Mouse (Mus musculus) layer of hippocampus, adult 9-11 months (tissue): Measurements from ENCODE around the gene Serhl.
"Not testable (repeated sequence)": the region's sequence is repeated elsewhere in the genome, so short reads cannot be mapped to it uniquely, and the experiment has no call there.

Source experiments
- DNase-seq: peaks from one replicate; pipeline ENCODE4 v3.0.0; 2022

Gene Serhl

GRCm38 (mm10) chr15:83085901-83086300 is 3.4 kb upstream of the Serhl start:
- DNase-seq, result peak; percentile 15

DNA sequence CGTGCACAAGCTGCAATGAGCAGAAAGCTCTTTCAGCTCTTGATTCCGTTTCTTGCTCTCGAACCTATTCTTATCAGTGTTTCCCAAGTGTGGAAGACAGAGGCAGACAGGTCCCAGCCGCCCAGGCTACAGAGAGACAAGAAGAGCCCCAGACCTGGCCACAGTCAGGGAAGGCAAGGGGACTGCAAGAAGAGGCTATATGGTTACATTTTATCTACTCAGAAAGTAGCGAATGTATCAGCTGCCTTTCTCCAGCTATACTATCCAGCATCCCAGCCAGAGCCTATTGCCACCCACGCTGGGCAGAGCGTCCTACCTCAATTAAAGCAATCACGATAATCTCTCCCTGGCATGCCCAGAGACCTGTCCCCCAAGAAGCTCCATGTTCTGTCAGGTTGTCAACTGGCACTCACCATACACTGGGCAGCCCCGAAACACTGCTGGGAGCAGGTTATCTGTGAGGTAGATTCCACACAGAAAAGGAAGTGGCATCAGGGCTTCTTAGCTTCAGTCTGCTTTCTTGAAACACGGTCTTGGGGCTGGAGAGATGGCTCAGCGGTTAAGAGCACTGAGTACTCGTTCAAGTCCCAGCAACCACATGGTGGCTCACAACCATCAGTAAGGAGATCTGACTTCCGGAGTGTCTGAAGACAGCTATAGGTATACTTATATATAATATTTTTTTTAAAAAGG is 2.5 kb upstream of the Serhl start:
- DNase-seq, result no peak

GRCm38 (mm10) chr15:83088495-83089428 is 544 bp upstream of the Serhl start:
- DNase-seq, result no peak

GRCm38 (mm10) chr15:83090874-83091273 is 1.6 kb downstream of the Serhl start:
- DNase-seq, result no peak

DNA sequence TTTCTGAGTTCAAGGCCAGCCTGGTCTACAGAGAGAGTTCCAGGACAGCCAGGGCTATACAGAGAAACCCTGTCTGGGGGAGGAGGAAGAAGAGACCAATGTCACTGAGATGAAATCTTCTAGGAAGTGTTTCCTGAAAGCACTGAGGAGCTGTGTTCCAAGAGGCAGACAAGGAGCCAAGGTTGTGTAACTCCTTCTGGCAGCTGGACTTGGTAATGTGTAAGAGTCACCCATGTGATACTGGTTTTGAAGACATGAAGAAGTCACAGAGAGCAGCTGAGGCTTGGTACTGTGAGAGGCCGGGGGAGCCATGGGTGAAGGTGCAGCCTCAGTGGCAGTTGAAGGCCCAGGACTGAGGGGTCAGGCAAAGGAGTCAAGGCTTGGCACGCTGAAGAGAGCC is 4.4 kb downstream of the Serhl start:
- no peak for DNase-seq

DNA sequence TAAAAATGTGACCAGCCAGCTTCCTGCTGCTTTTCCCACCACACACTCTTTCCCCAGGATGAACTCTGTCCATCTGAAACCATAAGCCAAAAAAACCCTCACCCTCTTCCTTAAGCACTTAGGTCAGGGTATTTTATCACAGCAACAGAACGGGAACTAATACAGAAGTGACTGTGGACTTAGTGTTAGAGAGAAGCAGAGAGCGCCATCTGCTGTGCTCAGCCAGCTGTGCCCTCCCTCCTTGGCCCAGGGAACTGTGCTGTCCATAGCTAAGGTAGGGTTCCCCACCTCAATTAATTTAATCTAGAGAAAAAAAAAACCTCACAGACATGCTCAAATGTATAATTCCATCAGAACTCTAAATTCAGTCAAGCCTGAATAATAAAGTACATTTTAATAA is 6.6 kb downstream of the Serhl start:
- no peak for DNase-seq

- peak; percentile 65 for DNase-seq
These were observed 10.4 kb downstream of the Serhl start for GRCm38 (mm10) chr15:83099533-83100331.

GRCm38 (mm10) chr15:83100332-83100662 is 11.0 kb downstream of the Serhl start:
- DNase-seq, result no peak

DNA sequence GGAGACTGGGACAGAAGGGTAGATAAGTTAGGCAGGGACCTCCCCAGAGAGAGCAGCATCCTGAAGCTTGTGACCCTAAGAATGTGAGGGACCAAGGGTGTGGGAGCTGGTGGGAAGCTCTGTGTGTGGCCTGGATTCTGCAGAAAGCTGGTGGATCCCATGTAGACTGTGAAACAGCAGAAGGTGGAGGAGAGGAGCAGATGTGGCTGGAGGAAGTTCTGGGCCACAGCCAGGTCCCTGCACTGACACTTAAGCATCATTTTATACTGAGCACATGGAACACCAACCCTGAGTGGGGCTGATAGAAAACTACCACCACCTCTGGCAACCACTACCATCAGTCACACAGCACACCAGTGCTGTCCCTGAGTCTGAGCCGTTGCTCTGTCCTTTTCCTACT is 13.8 kb downstream of the Serhl start:
- no peak for DNase-seq

DNA sequence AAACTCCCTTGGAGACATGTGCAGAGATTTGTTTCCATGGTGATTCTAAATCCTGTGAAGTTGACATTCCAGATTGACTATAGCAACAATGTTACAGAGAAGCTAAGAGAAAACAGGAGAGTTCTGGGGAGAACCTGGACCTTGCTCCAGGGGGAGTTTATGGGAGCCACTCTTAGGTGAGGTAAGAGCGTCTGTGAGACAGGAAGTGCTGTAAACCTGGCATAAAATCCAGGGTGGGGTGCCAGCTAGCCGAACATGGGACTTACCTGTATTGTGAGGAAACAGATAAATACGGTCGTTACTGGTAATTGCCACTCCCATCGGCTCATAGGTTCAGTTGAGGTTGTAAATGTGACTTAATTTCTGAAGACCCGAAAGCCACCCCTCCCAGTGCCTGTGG is 17.1 kb downstream of the Serhl start:
- no peak for DNase-seq

DNA sequence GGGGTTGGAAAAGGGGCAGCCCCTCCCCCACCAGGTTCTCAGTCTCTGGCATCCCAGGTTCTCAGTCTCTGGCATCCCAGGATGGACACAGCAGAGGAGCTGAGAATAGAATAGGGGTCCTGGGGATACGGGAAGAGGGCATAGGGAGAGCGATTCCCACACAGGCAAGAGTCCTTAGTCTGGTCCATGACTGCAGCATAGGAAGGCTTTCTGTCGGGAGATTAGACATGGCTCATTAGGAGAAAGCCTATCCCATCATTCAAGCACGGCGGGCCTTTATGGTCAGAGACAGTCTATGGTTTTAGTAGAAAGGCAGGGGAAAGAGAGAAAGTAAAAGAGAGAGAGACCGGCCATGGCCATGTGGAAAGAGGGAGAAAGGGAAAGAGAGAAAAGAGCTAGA is 18.5 kb downstream of the Serhl start:
- no peak for DNase-seq

- no peak for DNase-seq
These were observed 22.0 kb downstream of the Serhl start for GRCm38 (mm10) chr15:83111290-83111689.

GRCm38 (mm10) chr15:83111874-83112273 is 22.6 kb downstream of the Serhl start:
- DNase-seq, result no peak

DNA sequence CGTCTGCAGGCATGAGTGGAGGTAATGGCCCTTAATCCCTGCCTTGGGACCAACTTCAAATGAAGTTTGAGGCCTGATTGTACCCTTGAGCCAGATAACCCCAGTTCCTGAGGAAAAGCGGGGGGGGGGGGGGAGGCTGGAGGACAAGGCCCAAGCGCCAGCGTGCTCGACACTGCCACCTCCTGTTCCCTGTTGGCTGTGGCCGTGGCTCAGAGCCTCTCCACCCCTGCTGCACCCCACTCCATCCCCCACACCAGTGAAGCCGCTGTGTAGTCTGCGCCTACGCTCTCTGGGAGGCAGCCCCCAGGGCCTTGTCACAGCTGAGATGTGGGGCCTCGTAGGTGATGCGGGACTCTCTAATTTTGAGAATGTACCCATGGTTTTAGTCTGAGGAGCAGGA is 23.6 kb downstream of the Serhl start:
- DNase-seq, result peak; percentile 72

DNA sequence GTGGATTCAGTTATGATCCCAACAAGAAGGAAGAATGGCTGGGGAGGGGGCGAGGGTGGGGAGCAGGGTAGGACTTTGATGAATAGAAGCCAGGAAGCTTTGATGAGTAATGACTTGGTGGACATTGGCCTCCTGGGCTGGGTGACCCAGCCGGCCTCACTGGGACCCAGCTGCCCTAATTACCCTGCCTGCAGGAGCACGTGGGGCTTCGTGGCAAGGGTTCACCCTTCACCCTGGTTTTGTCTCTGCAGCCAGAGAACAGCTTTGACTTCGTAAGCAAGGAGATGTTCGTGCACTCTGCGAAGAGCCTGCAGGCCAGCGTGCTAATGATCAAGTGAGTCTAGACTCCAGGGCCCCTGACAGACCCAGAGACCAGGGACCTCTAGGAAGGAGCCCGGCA is 24.8 kb downstream of the Serhl start:
- DNase-seq, result no peak

- DNase-seq, result no peak
These were observed 25.8 kb downstream of the Serhl start for GRCm38 (mm10) chr15:83115071-83115470.

- DNase-seq, result peak; percentile 71
These were observed 29.1 kb downstream of the Serhl start for GRCm38 (mm10) chr15:83118360-83118759.

- DNase-seq, result peak; percentile 61
These were observed 32.6 kb downstream of the Serhl start for GRCm38 (mm10) chr15:83121709-83122565.

- peak; percentile 90 for DNase-seq
These were observed 33.4 kb downstream of the Serhl start, which contains the start of gene Rrp7a for GRCm38 (mm10) chr15:83122566-83123145. TSS of gene Rrp7a (minus strand) at chr15:83122801.

GRCm38 (mm10) chr15:83124625-83125024 is 35.3 kb downstream of the Serhl start:
- DNase-seq, result no peak

DNA sequence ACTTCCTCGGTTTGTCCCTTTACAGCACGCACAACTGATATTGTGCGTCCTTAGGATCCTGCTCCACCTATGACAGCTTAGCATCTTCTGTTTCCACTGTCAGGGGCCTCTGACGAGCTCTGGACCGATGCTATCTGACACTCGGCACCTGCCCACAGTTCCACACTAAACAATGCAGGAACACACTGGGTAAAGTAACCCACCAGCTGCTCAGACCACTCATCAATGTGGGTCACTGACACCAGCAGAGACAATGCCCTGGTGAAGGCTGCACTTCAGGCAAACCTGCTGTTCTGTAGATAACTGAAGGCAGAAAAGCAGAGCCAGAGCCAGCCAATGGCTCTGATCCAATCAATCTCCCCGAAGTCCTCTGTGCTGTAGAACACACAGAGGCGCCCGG is 37.3 kb downstream of the Serhl start:
- no peak for DNase-seq

DNA sequence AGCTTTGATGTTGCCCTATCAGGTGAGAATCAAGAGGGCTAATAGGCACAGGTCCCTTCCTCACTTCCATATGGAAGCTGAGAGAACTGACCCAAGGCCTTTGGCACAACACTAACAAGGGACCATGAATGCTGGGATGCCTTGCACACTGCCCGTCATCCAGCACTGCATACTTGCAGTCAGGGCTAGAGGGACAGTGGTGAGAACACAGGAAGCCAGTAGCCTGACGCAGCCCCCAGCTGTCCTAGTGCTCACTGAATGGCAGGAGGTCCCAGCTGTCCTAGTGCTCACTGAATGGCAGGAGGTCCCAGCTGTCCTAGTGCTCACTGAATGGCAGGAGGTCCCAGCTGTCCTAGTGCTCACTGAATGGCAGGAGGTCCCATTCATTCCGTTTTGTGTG is 37.7 kb downstream of the Serhl start:
- not testable (repeated sequence) for DNase-seq
